Mouse (Mus musculus): ENCODE measurements around the gene Gdf9.

GRCm38 (mm10) chr11:53469294-53469967 is 38.6 kb downstream of the Gdf9 start:
- TF ChIP-seq CTCF (IDR thresholded peaks at IDR 0.05; ENCODE audit: insufficient read depth, low read length), result no peak
- TF ChIP-seq POLR2A (IDR thresholded peaks at IDR 0.05; ENCODE audit: borderline replicate concordance, extremely low read depth, low read depth, low read length), result no peak

All from lung, adult 2 months (tissue).